Mouse (Mus musculus) CD4-positive, CD25-positive, alpha-beta regulatory T cell, adult 9 weeks (primary cell): ENCODE results near the gene Zfp354b. TPM values are rescaled to one million over a fixed set of nuclear protein-coding genes. Genes with fewer than 3 reads are reported as not detected.

Source experiments
- polyA plus RNA-seq: library from polyadenylated mRNA; unstranded; fragments of 100-300 nt; shearing (Covaris generic); gene quantifications from one replicate; pipeline ENCODE4 v1.2.1, GENCODE M21; 2017

The Zfp354b gene
- not detected for polyA plus RNA-seq

GRCm38 (mm10) chr11:50931451-50931866, at the start of gene Zfp354b:
Zfp354b (minus strand) TSS chr11:50931633.

GRCm38 (mm10) chr11:50966230-50966629, 34.8 kb upstream of the Zfp354b start, which contains the start of gene Olfr1378:
Olfr1378 (plus strand) TSS chr11:50966530.

GRCm38 (mm10) chr11:50953665-50954064, 22.2 kb upstream of the Zfp354b start, which contains the start of gene Prop1:
Prop1 (minus strand) TSS chr11:50953765.

GRCm38 (mm10) chr11:50943506-50943905, 12.1 kb upstream of the Zfp354b start, which contains the start of gene 4933414I15Rik:
4933414I15Rik (minus strand) TSS chr11:50943765.

GRCm38 (mm10) chr11:50915671-50916320, 15.6 kb downstream of the Zfp354b start, which contains the start of gene Zfp2:
Zfp2 (minus strand) TSS chr11:50916165.

GRCm38 (mm10) chr11:50887390-50888128, 43.9 kb downstream of the Zfp354b start, which contains the start of gene Zfp454:
Zfp454 (minus strand) TSS chr11:50887651.

Other genes with a start within 250 kb of the Zfp354b start
- gene Zfp354c, start 103.9 kb downstream of the Zfp354b start, polyA plus RNA-seq: 5.2 TPM
- not detected for gene Zfp879, start 90.1 kb downstream of the Zfp354b start, polyA plus RNA-seq
- gene Grm6, start 80.9 kb downstream of the Zfp354b start, polyA plus RNA-seq: 0.14 TPM
- gene Zfp454, start 44.0 kb downstream of the Zfp354b start, polyA plus RNA-seq: not detected
- 2.6 TPM for gene Zfp2, start 15.5 kb downstream of the Zfp354b start, polyA plus RNA-seq
- gene 4933414I15Rik, start 12.1 kb upstream of the Zfp354b start, polyA plus RNA-seq: not detected
- not detected for gene Prop1, start 22.1 kb upstream of the Zfp354b start, polyA plus RNA-seq
- not detected for gene Olfr1378, start 34.9 kb upstream of the Zfp354b start, polyA plus RNA-seq
- gene Olfr1377, start 50.3 kb upstream of the Zfp354b start, polyA plus RNA-seq: not detected
- not detected for gene Olfr51, start 72.0 kb upstream of the Zfp354b start, polyA plus RNA-seq
- not detected for gene Olfr54, start 82.6 kb upstream of the Zfp354b start, polyA plus RNA-seq
- gene Olfr1375, start 116.5 kb upstream of the Zfp354b start, polyA plus RNA-seq: not detected
- gene Zfp354a, start 127.6 kb upstream of the Zfp354b start, polyA plus RNA-seq: not detected